In genomic region chr4:136842802-136843201, GRCm38 (mm10) we compare ENCODE assay signal across 21 mouse cellular contexts.
"Had no signal": no experiment of that assay in that cellular context is flagged by ENCODE, and none has a peak within 500 bp of the region (broad histone marks: within the 10 kb centered on the region; RNA-seq: fewer than 3 reads in every experiment).

No protein-coding gene starts in this region.

- ATAC-seq: hindbrain, embryonic 16.5 days; liver, embryonic 12.5 days; midbrain, embryonic 13.5 days had no signal

- H3K4me2 ChIP-seq: limb, embryonic 13.5 days; liver, embryonic 12.5 days; liver, embryonic 15.5 days; midbrain, embryonic 13.5 days had no signal

- H3K9me3 ChIP-seq: limb, embryonic 13.5 days; liver, embryonic 12.5 days; liver, embryonic 15.5 days; midbrain, embryonic 13.5 days had no signal

- H3K27ac ChIP-seq: layer of hippocampus, adult 2 months; limb, embryonic 13.5 days; liver, embryonic 12.5 days; liver, embryonic 15.5 days; midbrain, embryonic 13.5 days had no signal

- H3K4me3 ChIP-seq: layer of hippocampus, adult 2 months; limb, embryonic 13.5 days; liver, embryonic 12.5 days; liver, embryonic 15.5 days; midbrain, embryonic 13.5 days had no signal

- H3K9ac ChIP-seq: limb, embryonic 13.5 days; liver, embryonic 12.5 days; liver, embryonic 15.5 days; midbrain, embryonic 13.5 days had no signal

- H3K36me3 ChIP-seq: limb, embryonic 13.5 days; liver, embryonic 12.5 days; liver, embryonic 15.5 days; midbrain, embryonic 13.5 days had no signal

- H3K4me1 ChIP-seq: liver, embryonic 12.5 days; liver, embryonic 15.5 days had no signal

- DNase-seq: kidney, adult 18-20 months; kidney, adult 9 months; kidney, postnatal 14 days; kidney, postnatal 4 days; layer of hippocampus, adult 9-11 months; lung, adult 2 months; lung, postnatal 14 days; lung, postnatal 4 days; right cerebral cortex, adult 18-20 months; right cerebral cortex, postnatal 14 days; right cerebral cortex, postnatal 4 days; spleen, adult 18-20 months; thymus, adult 2 months; thymus, postnatal 14 days; thymus, postnatal 4 days had no signal
